Mouse (Mus musculus): ENCODE measurements around the gene Kazald1.
"Not testable (repeated sequence)": the region's sequence is repeated elsewhere in the genome, so short reads cannot be mapped to it uniquely, and the experiment has no call there.

The Kazald1 gene

GRCm38 (mm10) chr19:45074580-45075322 is at the start of gene Kazald1:
Gene Kazald1, plus strand, starts transcription at chr19:45075241.
- DNase-seq (ENCODE audit: low read depth, low spot score): peak; percentile 96

- no peak for DNase-seq (ENCODE audit: low read depth, low spot score)
These were observed 49.0 kb upstream of the Kazald1 start for GRCm38 (mm10) chr19:45025937-45026568.

GRCm38 (mm10) chr19:45026958-45027670 is 47.9 kb upstream of the Kazald1 start:
- peak; percentile 64 for DNase-seq (ENCODE audit: low read depth, low spot score)

GRCm38 (mm10) chr19:45027848-45028247 is 47.2 kb upstream of the Kazald1 start:
- peak; percentile 52 for DNase-seq (ENCODE audit: low read depth, low spot score)

- no peak for DNase-seq (ENCODE audit: low read depth, low spot score)
These were observed 46.3 kb upstream of the Kazald1 start for GRCm38 (mm10) chr19:45028746-45029145.

- DNase-seq (ENCODE audit: low read depth, low spot score): no peak
These were observed 45.5 kb upstream of the Kazald1 start for GRCm38 (mm10) chr19:45029571-45029970.

GRCm38 (mm10) chr19:45030111-45030510 is 44.9 kb upstream of the Kazald1 start:
- DNase-seq (ENCODE audit: low read depth, low spot score): peak; percentile 80

GRCm38 (mm10) chr19:45030746-45031693 is 44.0 kb upstream of the Kazald1 start:
- peak; percentile 98 for DNase-seq (ENCODE audit: low read depth, low spot score)

- DNase-seq (ENCODE audit: low read depth, low spot score): peak; percentile 97
These were observed 43.3 kb upstream of the Kazald1 start for GRCm38 (mm10) chr19:45031780-45032179.

- peak; percentile 69 for DNase-seq (ENCODE audit: low read depth, low spot score)
These were observed 42.3 kb upstream of the Kazald1 start for GRCm38 (mm10) chr19:45032570-45033332.

GRCm38 (mm10) chr19:45036867-45037266 is 38.2 kb upstream of the Kazald1 start:
- DNase-seq (ENCODE audit: low read depth, low spot score): peak; percentile 41

GRCm38 (mm10) chr19:45038198-45038597 is 36.8 kb upstream of the Kazald1 start:
- DNase-seq (ENCODE audit: low read depth, low spot score): not testable (repeated sequence)

GRCm38 (mm10) chr19:45040214-45040613 is 34.8 kb upstream of the Kazald1 start:
- no peak for DNase-seq (ENCODE audit: low read depth, low spot score)

- DNase-seq (ENCODE audit: low read depth, low spot score): no peak
These were observed 30.6 kb upstream of the Kazald1 start for GRCm38 (mm10) chr19:45044389-45044927.

GRCm38 (mm10) chr19:45045236-45045635 is 29.8 kb upstream of the Kazald1 start:
- no peak for DNase-seq (ENCODE audit: low read depth, low spot score)

- DNase-seq (ENCODE audit: low read depth, low spot score): no peak
These were observed 29.4 kb upstream of the Kazald1 start, which contains the start of gene Pdzd7 for GRCm38 (mm10) chr19:45045651-45046050. Gene Pdzd7, minus strand, starts transcription at chr19:45045717.

- peak; percentile 87 for DNase-seq (ENCODE audit: low read depth, low spot score)
These were observed 28.3 kb upstream of the Kazald1 start for GRCm38 (mm10) chr19:45046523-45047321.

GRCm38 (mm10) chr19:45047417-45047934 is 27.6 kb upstream of the Kazald1 start, which contains the start of gene Sfxn3:
Gene Sfxn3, plus strand, starts transcription at chr19:45047503.
- DNase-seq (ENCODE audit: low read depth, low spot score): peak; percentile 99

Data from 3T3-L1 (cell line).